Mouse (Mus musculus) stomach, embryonic 15.5 days (tissue): ENCODE results near the gene Fhl2. TPM values are rescaled to one million over a fixed set of nuclear protein-coding genes. Genes with fewer than 3 reads are reported as not detected.

ENCODE experiments used
- ATAC-seq: fragments of 200-750 bp; cut with Nextera tagmentation; 2 replicates; pipeline ENCODE4 v1.8.0; 2017; ENCODE audit warnings: low read depth, moderate number of reproducible peaks, moderate TSS enrichment; ENCODE audit not compliant: insufficient read depth, low FRiP score
- H3K27ac ChIP-seq: fragments of 300-500 bp; sonication (generic); 2 replicates; pipeline ENCODE4 v1.5.1; 2015; ENCODE audit warnings: mild to moderate bottlenecking, inconsistent platforms
- H3K27me3 ChIP-seq: fragments of 300-500 bp; sonication (generic); replicated peaks from 2 replicates; pipeline ENCODE4 v1.6.1; 2015; ENCODE audit warnings: inconsistent platforms
- H3K36me3 ChIP-seq: fragments of 300-500 bp; sonication (generic); 2 replicates; pipeline ENCODE4 v1.6.1; 2015; ENCODE audit warnings: inconsistent platforms
- H3K4me1 ChIP-seq: fragments of 300-500 bp; sonication (generic); 2 replicates; pipeline ENCODE4 v1.6.1; 2015; ENCODE audit warnings: inconsistent platforms
- H3K4me2 ChIP-seq: fragments of 300-500 bp; sonication (generic); 2 replicates; pipeline ENCODE4 v1.6.1; 2015; ENCODE audit warnings: mild to moderate bottlenecking, inconsistent platforms
- H3K4me3 ChIP-seq: fragments of 300-500 bp; sonication (generic); replicated peaks from 2 replicates; pipeline ENCODE4 v1.5.1; 2015; ENCODE audit warnings: inconsistent platforms
- H3K9ac ChIP-seq: fragments of 300-500 bp; sonication (generic); 2 replicates; pipeline ENCODE4 v1.6.1; 2015; ENCODE audit warnings: inconsistent platforms
- H3K9me3 ChIP-seq: fragments of 300-500 bp; sonication (generic); 2 replicates; pipeline ENCODE4 v1.6.1; 2016; ENCODE audit warnings: inconsistent platforms
- WGBS: fragments of 180-500 bp; shearing (Covaris S2); methylation state at CpG from one replicate; pipeline ENCODE4 v1.1.7; 2015; 5-methylcytosine and 5-hydroxymethylcytosine counted together
- polyA plus RNA-seq: library from polyadenylated mRNA; unstranded; fragments of >200 nt; fragmentation: Nextera tagmentation; extraction: Ambion mirVana; gene quantifications from 2 replicates; pipeline ENCODE4 v1.2.1, GENCODE M21; 2015

Fhl2 gene
- polyA plus RNA-seq, 1 experiment from 2014 or later, result 72.1 TPM

DNA sequence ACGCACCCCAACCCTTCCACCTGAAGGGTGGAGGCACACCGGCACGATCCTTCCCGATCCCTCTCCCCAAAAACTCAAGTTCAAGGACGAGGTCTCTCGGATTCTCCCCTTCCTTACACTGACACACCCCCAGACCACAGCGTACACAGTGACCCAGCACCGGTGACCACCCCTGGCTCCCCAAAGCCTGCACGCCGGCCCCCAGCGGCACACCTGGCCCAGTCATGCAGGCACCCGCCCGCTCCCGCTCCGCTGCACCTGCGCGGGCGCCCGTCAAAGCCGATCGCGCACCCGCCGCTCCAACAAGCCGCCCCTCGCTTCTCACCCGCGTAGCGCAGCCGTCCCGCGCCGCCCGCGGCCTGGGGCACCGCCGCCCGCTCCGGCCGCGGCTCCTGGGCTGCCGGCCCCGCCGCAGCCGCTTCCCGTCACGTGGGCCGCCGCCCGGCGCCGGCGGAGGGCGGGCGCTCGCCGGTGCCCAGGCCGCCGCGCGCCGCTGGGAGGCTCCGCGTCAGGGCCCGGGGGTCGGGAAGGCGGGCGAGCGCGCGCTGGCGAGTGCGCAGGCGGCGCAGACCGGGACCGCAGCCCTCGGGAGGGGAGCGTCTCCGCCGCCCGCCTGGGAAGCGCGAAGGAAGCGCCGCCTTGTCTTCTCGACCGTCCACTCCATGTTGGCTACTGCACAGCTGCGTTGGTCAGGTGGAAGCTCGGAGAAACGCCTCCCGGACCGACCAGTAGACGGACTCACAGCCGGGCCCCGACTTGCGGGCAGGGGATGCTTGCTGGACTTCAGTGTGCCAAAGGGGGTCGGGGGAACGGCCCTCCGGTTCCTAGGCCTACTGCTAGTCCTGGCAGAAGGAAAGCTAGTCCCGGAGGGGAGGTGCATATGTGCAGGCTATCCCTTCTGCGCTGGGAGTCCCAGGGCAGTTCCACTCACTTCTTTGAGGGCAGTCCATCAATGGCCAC, 104.4 kb downstream of the Fhl2 start:
- Histone ChIP-seq H3K36me3 (no peaks in the 10 kb centered on the region), H3K9me3 (no peaks in the 10 kb centered on the region), H3K4me1 (peaks cover 10% of the 10 kb centered on the region), H3K4me2 (peak overlapping the region; percentile 69), H3K27ac (peak overlapping the region; percentile 72), H3K27me3 (no peaks in the 10 kb centered on the region), H3K9ac (peak overlapping the region; percentile 93), H3K4me3 (peak overlapping the region; percentile 78)
- WGBS, result under 1% methylated on average over 99 of the region's 102 CpGs
- ATAC-seq, result peak; percentile 81

DNA sequence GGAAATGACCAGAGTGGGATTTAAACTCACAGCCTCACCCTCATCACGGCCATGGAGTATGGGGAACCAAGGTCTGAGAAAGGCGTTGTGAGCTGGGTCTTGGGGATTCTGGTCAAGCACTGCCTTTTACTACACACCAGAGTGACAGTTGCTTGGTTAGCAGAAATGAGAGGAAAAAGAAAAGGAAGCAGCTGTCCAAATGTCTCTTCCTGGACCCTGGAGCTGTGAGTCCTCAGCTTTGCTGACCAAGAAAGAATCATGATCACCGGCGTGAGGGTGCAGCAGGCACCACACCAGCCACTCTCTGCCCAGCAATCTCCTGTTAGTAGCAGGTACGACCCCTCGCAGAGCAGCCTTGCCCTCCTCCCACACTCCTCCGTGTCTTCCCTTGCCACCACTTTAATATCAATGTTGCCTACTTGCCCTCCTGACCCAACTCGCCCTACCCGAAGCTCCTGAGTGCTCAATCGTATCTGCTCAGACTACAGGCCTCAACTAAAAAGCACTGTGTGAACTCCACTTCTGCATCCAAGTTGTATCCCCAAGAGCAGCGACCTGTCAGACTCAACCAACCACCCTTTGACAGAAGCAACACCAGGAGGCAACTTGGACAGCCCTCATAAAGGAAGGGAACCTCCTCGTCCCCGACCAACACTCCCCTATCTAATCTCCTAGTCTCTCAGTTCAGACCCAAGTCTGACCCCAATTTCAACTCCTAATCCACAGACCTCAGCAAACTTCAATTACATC, 105.3 kb downstream of the Fhl2 start:
- Histone ChIP-seq H3K4me3 (peak overlapping the region; percentile 78), H3K9ac (peak overlapping the region; percentile 93), H3K27me3 (no peaks in the 10 kb centered on the region), H3K9me3 (no peaks in the 10 kb centered on the region), H3K4me2 (peak overlapping the region; percentile 69), H3K27ac (no peak overlapping the region), H3K4me1 (peaks cover 10% of the 10 kb centered on the region), H3K36me3 (no peaks in the 10 kb centered on the region)
- 37% methylated on average over 13 of the region's 13 CpGs for WGBS
- ATAC-seq, result no peak

DNA sequence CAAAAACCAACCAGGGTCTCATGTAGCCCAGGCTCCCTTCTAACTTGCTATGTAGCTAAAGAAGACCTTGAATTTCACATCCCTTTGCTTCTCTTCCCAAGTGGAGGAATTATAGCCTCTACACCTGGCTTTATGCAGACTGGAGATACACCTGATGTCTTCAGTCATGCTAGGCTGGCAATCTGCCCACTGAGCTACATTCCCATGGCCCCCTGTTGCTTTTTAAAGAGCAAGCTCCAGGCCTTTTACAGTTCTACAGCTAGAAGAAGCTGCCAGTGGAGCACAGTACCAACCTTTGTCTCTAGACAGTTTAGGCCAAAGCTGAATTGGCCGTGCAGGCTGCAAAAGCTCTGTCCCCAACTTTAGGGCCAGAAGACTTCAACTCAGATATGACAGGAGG, 106.4 kb downstream of the Fhl2 start:
- H3K4me2 ChIP-seq, result no peak overlapping the region
- no peaks in the 10 kb centered on the region for H3K9me3 ChIP-seq
- H3K4me1 ChIP-seq, result peaks cover 10% of the 10 kb centered on the region
- no peak overlapping the region for H3K9ac ChIP-seq
- H3K27me3 ChIP-seq, result no peaks in the 10 kb centered on the region
- H3K36me3 ChIP-seq, result no peaks in the 10 kb centered on the region
- WGBS, result 68% methylated on average over 1 of the region's 1 CpGs
- no peak for ATAC-seq
- no peak overlapping the region for H3K27ac ChIP-seq
- H3K4me3 ChIP-seq, result no peak overlapping the region

DNA sequence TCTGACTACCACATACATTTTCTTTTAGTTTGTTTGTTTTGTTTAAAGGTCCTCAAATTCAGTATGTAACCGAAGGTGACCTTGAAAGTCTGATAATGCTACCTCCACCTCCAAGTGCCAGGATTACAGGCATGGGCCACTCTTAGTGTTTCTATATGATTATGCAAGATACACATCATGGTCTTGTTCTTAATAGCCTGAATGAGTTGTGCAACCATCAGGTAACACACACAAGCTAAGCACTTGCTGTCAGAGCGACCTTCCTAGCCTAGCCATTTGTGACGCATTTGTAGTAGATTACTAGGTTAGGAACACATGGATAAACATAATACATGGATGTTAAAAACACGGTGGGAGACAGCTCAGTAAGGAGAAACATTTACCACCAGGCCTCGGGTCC, 113.8 kb downstream of the Fhl2 start:
- H3K4me2 ChIP-seq, result no peak overlapping the region
- no peak overlapping the region for H3K27ac ChIP-seq
- H3K4me3 ChIP-seq, result no peak overlapping the region
- H3K9me3 ChIP-seq, result no peaks in the 10 kb centered on the region
- 79% methylated on average over 5 of the region's 5 CpGs for WGBS
- no peaks in the 10 kb centered on the region for H3K4me1 ChIP-seq
- H3K36me3 ChIP-seq, result no peaks in the 10 kb centered on the region; the same call in 1 of the 2 replicates
- H3K9ac ChIP-seq, result no peak overlapping the region
- ATAC-seq, result no peak
- H3K27me3 ChIP-seq, result no peaks in the 10 kb centered on the region

DNA sequence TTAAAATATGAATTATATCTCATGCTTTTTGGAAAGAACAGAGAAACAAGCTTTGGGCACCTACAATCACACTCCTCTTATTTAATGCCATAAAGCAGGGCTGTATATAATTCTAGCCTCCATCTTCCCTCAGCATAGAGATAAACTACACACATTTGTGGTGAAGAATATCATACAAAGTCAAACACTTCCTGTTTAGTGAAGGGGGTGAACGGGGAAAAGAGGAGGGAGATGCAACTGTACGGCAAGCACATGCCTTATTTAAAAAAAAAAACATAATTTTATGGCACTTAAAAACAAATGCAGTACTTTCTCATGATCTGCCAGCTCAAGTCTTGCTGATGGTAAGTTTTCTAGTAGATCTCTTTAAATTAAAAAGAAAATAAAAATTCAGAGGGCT, 118.7 kb downstream of the Fhl2 start:
- no peak overlapping the region for H3K27ac ChIP-seq
- no peaks in the 10 kb centered on the region for H3K4me1 ChIP-seq
- no peak overlapping the region for H3K4me2 ChIP-seq
- H3K9me3 ChIP-seq, result no peaks in the 10 kb centered on the region
- no peak for ATAC-seq
- no peak overlapping the region for H3K9ac ChIP-seq
- H3K27me3 ChIP-seq, result no peaks in the 10 kb centered on the region
- no peak overlapping the region for H3K4me3 ChIP-seq
- H3K36me3 ChIP-seq, result peaks cover 6% of the 10 kb centered on the region
- WGBS, result 59% methylated on average over 2 of the region's 2 CpGs

DNA sequence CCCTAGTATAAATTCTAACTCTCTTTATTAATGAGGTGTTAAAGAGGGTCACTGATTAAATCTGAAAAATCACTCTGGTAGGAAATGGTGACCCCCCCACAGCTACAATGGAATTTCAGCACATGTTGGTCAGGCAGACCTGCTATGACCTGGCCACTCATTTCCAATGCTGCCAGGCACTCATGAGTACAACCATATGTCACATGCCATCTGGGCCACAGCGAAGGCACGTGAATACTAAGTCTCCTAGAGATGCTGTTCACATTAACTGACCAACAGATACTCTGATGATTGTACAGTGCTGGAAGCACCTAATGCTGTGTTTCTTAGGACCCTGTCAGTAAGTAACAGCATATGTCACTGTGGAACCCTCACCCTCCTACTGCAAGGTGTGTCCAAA, 122.0 kb downstream of the Fhl2 start:
- ATAC-seq, result no peak
- peaks cover 6% of the 10 kb centered on the region for H3K36me3 ChIP-seq
- H3K27me3 ChIP-seq, result no peaks in the 10 kb centered on the region
- H3K4me3 ChIP-seq, result no peak overlapping the region
- no peak overlapping the region for H3K4me2 ChIP-seq
- H3K4me1 ChIP-seq, result no peaks in the 10 kb centered on the region
- no peak overlapping the region for H3K9ac ChIP-seq
- H3K27ac ChIP-seq, result no peak overlapping the region
- WGBS, result 88% methylated on average over 2 of the region's 2 CpGs
- no peaks in the 10 kb centered on the region for H3K9me3 ChIP-seq

Other genes with a start within 250 kb of the Fhl2 start
- 5.0 and 5.2 TPM in 2 replicates for gene Gpr45, start 244.1 kb downstream of the Fhl2 start, polyA plus RNA-seq
- 8.0 and 9.8 TPM in 2 replicates for gene Tgfbrap1, start 98.3 kb downstream of the Fhl2 start, polyA plus RNA-seq
- 27.2 TPM in 2 replicates for gene AI597479, start 98.3 kb downstream of the Fhl2 start, polyA plus RNA-seq
- 41.3 and 42.2 TPM in 2 replicates for gene Nck2, start 247.6 kb upstream of the Fhl2 start, polyA plus RNA-seq